Mouse (Mus musculus) lung, embryonic 14.5 days (tissue): ENCODE data around the gene Gtf2e1. TPM values are rescaled to one million over a fixed set of nuclear protein-coding genes. Genes with fewer than 3 reads are reported as not detected.

ENCODE experiments used
- ATAC-seq: fragments of 200-750 bp; cut with Nextera tagmentation; 2 replicates; pipeline ENCODE4 v1.8.0; 2017; ENCODE audit warnings: mild to moderate bottlenecking, moderate TSS enrichment, moderate library complexity; ENCODE audit not compliant: insufficient read depth
- DNase-seq: peaks from one replicate; pipeline ENCODE4 v3.0.0-alpha.2; 2015
- H3K27ac ChIP-seq: fragments of 300-500 bp; sonication (generic); 2 replicates; pipeline ENCODE4 v1.5.1; 2014; ENCODE audit warnings: low read depth, mild to moderate bottlenecking, moderate library complexity
- H3K27me3 ChIP-seq: fragments of 300-500 bp; sonication (generic); 2 replicates; pipeline ENCODE4 v1.6.1; 2014; ENCODE audit warnings: low read length, control low read depth; ENCODE audit not compliant: insufficient read depth
- H3K36me3 ChIP-seq: fragments of 300-500 bp; sonication (generic); 2 replicates; pipeline ENCODE4 v1.6.1; 2014; ENCODE audit warnings: control low read depth; ENCODE audit not compliant: insufficient read depth
- H3K4me1 ChIP-seq: fragments of 300-500 bp; sonication (generic); 2 replicates; pipeline ENCODE4 v1.6.1; 2014; ENCODE audit warnings: antibody characterized with exemption, control low read depth; ENCODE audit not compliant: insufficient read depth
- H3K4me2 ChIP-seq: fragments of 300-500 bp; sonication (generic); 2 replicates; pipeline ENCODE4 v1.6.1; 2014; ENCODE audit warnings: mild to moderate bottlenecking
- H3K4me3 ChIP-seq: fragments of 300-500 bp; sonication (generic); 2 replicates; pipeline ENCODE4 v1.5.1; 2014; ENCODE audit warnings: low read depth, low read length
- H3K9ac ChIP-seq: fragments of 300-500 bp; sonication (generic); 2 replicates; pipeline ENCODE4 v1.6.1; 2014
- H3K9me3 ChIP-seq: fragments of 300-500 bp; sonication (generic); 2 replicates; pipeline ENCODE4 v1.6.1; 2016; ENCODE audit warnings: low read depth, low read length, control low read depth
- CTCF ChIP-seq: IDR thresholded peaks from 2 replicates; pipeline ENCODE4 v1.5.1; 2016; ENCODE audit warnings: antibody characterized with exemption, low read depth
- WGBS: fragments of 180-500 bp; shearing (Covaris S2); extraction: QIAGEN DNeasy Blood & Tissue Kit; methylation state at CpG from one replicate; pipeline ENCODE4 v1.1.7; 2014; 5-methylcytosine and 5-hydroxymethylcytosine counted together
- polyA plus RNA-seq: library from polyadenylated mRNA; unstranded; fragments of >200 nt; fragmentation: Nextera tagmentation; extraction: Ambion mirVana; gene quantifications from 2 replicates; pipeline ENCODE4 v1.2.1, GENCODE M21; 2014

The Gtf2e1 gene
- polyA plus RNA-seq, 1 experiment from 2014 or later = 28.9 TPM

DNA sequence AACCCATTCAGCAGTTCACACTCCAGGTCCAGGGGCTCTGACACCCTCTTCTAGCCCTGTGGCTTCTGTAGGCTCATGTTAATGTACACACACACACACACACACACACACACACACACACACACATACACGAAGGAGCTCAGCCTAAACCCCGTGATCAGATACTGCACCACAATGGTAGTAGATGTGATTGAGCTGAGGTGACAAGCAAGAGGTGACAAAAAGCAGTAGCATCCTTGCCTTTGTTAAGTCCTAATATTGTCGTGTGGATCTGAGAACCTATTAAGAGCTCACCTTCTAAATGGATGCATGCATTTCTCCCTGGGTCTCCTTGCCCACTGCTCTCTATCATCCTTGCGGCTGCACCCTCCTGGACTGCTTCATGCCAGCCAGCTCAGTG, 41.1 kb upstream of the Gtf2e1 start:
- Histone ChIP-seq H3K4me2 (no peak overlapping the region), H3K4me1 (no peaks in the 10 kb centered on the region), H3K4me3 (no peak overlapping the region), H3K27ac (no peak overlapping the region), H3K9me3 (no peaks in the 10 kb centered on the region), H3K36me3 (no peaks in the 10 kb centered on the region), H3K9ac (no peak overlapping the region), H3K27me3 (no peaks in the 10 kb centered on the region)
- DNase-seq (no peak), ATAC-seq (no peak)
- 82% methylated on average over 4 of the region's 4 CpGs for WGBS
- no peak for TF ChIP-seq CTCF

DNA sequence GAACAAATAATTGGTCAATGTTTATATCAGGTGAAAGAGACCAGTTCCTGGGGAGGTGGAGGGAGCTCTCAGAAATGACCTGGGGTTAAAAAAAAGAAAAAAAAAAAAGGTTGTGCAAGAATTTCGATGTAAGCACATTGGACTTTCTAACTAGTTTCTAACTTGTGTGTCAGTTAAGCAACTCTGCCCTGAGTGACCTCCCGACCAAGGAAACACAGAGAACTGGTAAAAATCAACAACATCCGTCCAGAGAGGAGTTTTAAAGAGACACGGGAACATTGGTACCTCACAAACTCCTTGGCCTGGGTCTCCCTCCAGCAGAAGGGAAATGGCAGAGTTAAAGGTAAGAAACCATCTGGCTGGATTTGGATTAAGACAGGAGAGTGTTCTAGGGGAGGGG, 40.4 kb upstream of the Gtf2e1 start, which contains the start of gene Hgd:
Gene Hgd (plus strand): TSS at position 160 of the 400 bp plus-strand sequence.
- Histone ChIP-seq H3K4me3 (no peak within 1 kb of the TSS), H3K9ac (no peak within 1 kb of the TSS), H3K36me3 (no peaks in the 10 kb centered on the region), H3K9me3 (no peaks in the 10 kb centered on the region), H3K27me3 (no peaks in the 10 kb centered on the region), H3K4me1 (no peaks in the 10 kb centered on the region), H3K27ac (no peak within 1 kb of the TSS), H3K4me2 (no peak within 1 kb of the TSS)
- DNase-seq (no peak), ATAC-seq (no peak)
- WGBS = 44% methylated on average over 4 of the region's 4 CpGs
- no peak for TF ChIP-seq CTCF

DNA sequence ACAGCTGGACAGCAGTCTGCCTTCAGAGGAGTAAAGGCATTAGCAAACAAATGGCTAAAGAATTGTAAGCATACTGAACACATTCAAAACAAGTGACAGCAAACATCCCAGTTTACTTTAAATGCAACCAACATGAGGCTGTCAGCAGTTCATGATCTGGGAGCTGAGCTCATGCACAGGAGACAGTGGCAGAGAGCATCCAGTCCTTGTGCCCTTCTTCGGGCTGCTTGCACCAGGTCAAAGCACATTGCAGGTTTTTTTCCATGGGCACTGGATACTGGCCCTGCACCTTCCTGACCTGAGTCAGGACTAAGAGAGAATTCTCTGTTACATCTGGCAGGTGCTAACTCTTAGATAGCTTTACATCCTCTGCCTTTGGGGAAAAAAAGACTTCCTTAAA, 40.0 kb upstream of the Gtf2e1 start:
- Histone ChIP-seq H3K9me3 (no peaks in the 10 kb centered on the region), H3K27me3 (no peaks in the 10 kb centered on the region), H3K4me3 (no peak overlapping the region), H3K4me2 (no peak overlapping the region), H3K4me1 (no peaks in the 10 kb centered on the region), H3K36me3 (no peaks in the 10 kb centered on the region), H3K27ac (no peak overlapping the region), H3K9ac (no peak overlapping the region)
- DNase-seq (no peak), ATAC-seq (no peak)
- 72% methylated on average over 1 of the region's 1 CpGs for WGBS
- no peak for TF ChIP-seq CTCF

DNA sequence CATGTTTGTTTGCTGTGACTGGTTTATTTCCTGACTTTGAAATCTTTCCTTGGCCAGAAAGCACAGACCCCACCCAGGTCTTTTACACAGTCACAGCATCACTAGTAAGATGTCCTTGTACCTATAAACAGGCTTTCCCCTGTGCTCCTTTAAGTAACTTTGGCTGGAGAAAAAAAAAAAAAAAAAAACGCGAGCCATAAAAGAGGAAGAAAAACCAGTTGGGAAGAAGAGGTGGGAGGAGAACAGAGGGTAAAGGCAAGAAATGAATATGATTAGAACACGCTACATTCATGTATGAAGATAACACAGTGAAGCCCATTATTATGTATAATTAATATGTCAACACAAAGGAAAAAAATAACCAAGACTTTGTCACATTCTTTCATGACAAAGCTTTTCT, 35.7 kb upstream of the Gtf2e1 start:
- Histone ChIP-seq H3K27ac (no peak overlapping the region), H3K4me1 (no peaks in the 10 kb centered on the region), H3K4me2 (no peak overlapping the region), H3K9ac (no peak overlapping the region), H3K27me3 (no peaks in the 10 kb centered on the region), H3K4me3 (no peak overlapping the region), H3K9me3 (peaks cover 5% of the 10 kb centered on the region; the same call in 1 of the 2 replicates), H3K36me3 (0 out of 2 replicates have a peak, but pooled peaks cover 13% of the 10 kb centered on the region)
- DNase-seq (no peak), ATAC-seq (no peak)
- no peak for TF ChIP-seq CTCF
- WGBS = 67% methylated on average over 3 of the region's 3 CpGs

DNA sequence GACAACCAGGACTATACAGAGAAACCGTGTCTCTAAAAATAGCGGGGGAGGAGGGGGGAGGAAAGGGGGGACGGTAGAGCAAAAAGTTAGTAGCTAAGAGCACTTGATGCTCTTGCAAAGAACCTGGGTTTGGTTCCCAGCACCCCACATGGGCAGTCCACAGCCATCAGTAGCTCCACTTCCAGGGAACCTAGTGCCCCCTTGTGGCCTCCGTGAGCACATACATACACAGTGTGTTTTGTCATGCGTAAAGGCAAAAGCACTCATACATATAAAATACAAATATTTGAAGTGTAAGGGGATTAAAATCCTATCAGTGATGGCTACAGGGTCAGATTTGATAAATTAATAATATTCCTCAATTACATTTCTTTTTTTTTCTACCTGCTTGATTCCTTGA, 33.5 kb upstream of the Gtf2e1 start:
- peak; percentile 17; the same call in 1 of the 2 replicates for TF ChIP-seq CTCF
- H3K27ac ChIP-seq = no peak overlapping the region
- no peak overlapping the region for H3K4me3 ChIP-seq
- no peak overlapping the region for H3K9ac ChIP-seq
- no peaks in the 10 kb centered on the region for H3K4me1 ChIP-seq
- 0 out of 2 replicates have a peak, but pooled peaks cover 13% of the 10 kb centered on the region for H3K36me3 ChIP-seq
- H3K4me2 ChIP-seq = no peak overlapping the region
- DNase-seq (no peak), ATAC-seq (no peak)
- H3K9me3 ChIP-seq = peaks cover 5% of the 10 kb centered on the region; the same call in 1 of the 2 replicates
- WGBS = 93% methylated on average over 5 of the region's 5 CpGs
- H3K27me3 ChIP-seq = no peaks in the 10 kb centered on the region

DNA sequence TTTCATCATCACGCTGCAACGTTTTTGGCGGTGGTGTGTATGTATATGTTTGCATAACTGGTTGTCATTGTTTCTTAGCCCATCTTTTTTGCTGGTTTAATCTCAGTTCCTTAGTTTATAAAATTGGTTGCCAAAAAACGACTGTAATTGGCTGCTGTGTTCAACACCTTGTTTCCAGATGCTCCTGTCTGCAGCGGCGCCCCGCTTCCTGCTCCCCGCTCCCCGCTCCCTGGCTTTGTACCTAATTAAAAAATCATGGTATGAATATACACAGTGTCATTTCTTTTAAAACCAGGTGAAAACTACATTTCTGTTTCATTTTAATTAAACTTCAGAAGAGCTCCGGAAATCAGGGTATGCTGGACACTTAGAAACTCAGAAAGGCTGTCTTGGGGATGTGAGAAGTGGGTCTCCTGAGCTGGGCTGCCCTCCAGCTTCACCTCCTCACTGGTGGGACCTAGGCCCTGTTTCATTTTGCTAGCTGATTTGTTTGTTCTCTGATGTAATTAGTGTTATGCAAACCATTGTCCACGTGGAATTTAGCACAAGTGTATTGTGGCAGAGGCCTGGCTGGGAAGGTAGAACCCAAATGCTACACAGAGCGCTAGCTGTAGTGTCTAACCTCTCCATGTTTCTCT, 32.6 kb upstream of the Gtf2e1 start:
- Histone ChIP-seq H3K9me3 (peaks cover 5% of the 10 kb centered on the region; the same call in 1 of the 2 replicates), H3K36me3 (peaks cover 17% of the 10 kb centered on the region; the same call in 1 of the 2 replicates), H3K4me3 (no peak overlapping the region), H3K4me1 (no peaks in the 10 kb centered on the region), H3K27ac (no peak overlapping the region), H3K4me2 (no peak overlapping the region), H3K27me3 (no peaks in the 10 kb centered on the region), H3K9ac (no peak overlapping the region)
- no peak for TF ChIP-seq CTCF
- ATAC-seq (no peak), DNase-seq (no peak)
- 87% methylated on average over 12 of the region's 12 CpGs for WGBS

DNA sequence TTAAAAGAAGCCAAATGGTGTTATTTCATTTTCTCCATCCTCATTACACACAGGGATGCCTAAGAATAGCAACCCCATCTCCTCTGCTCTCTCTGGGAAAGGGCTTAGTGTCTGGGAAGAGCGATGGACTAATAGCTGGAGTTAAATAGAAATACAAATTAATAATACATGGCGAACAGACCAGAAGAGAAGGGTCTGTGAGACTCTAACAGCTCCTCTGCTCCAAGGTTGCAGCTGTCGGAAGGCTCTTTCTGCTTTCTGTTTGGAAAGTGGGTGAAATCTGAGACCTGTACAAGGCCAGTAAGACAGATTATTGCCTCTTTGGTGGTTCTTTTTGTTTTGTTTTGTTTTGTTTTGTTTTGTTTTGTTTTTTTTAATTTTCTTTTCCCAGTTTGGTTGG, 32.0 kb upstream of the Gtf2e1 start:
- ATAC-seq (no peak), DNase-seq (no peak)
- no peaks in the 10 kb centered on the region for H3K27me3 ChIP-seq
- WGBS = 83% methylated on average over 3 of the region's 3 CpGs
- TF ChIP-seq CTCF = no peak
- no peak overlapping the region for H3K4me3 ChIP-seq
- peaks cover 17% of the 10 kb centered on the region; the same call in 1 of the 2 replicates for H3K36me3 ChIP-seq
- H3K9ac ChIP-seq = no peak overlapping the region
- H3K4me1 ChIP-seq = no peaks in the 10 kb centered on the region
- H3K27ac ChIP-seq = no peak overlapping the region
- no peak overlapping the region for H3K4me2 ChIP-seq
- H3K9me3 ChIP-seq = peaks cover 5% of the 10 kb centered on the region; the same call in 1 of the 2 replicates
